Mouse (Mus musculus): ENCODE results near the gene Klkb1. TPM values are rescaled to one million over a fixed set of nuclear protein-coding genes. Genes with fewer than 3 reads are reported as not detected.
"Not testable (repeated sequence)": the region's sequence is repeated elsewhere in the genome, so short reads cannot be mapped to it uniquely, and the experiment has no call there.

Gene Klkb1
- polyA plus RNA-seq, 1 experiment from 2014 or later = not detected

DNA sequence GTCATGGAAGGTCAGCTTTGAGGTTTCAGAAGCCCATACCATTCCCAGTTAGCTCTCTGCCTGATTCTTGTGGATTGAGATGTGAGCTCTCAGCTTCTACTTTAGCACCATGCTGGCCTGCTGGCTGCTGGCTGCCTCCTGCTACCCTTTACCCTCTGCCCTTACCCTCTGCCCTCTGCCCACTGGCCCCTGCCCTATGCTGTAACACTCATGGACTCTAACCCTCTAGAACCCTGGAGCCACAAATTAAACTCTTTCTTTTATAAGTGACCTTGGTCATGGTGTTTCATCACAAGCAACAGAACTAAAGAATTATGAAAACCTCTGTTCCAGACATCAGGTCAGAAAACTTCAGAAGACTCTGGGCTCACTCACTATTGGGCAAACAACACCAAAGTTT, 32.4 kb upstream of the Klkb1 start:
- not testable (repeated sequence) for H3K9me3 ChIP-seq (replicated peaks; ENCODE audit: control insufficient read depth, low read length); H3K4me2 ChIP-seq (ENCODE audit: low read depth, low read length); H3K9ac ChIP-seq (replicated peaks; ENCODE audit: low read length); H3K27ac ChIP-seq (replicated peaks; ENCODE audit: low read depth, low read length); DNase-seq (ENCODE audit: low spot score); H3K4me3 ChIP-seq (ENCODE audit: low read depth, low read length); H3K4me1 ChIP-seq (ENCODE audit: control insufficient read depth, insufficient read depth, low read length); H3K27me3 ChIP-seq (ENCODE audit: control insufficient read depth, insufficient read depth, low read length); H3K36me3 ChIP-seq (replicated peaks; ENCODE audit: control insufficient read depth, insufficient read depth, low read depth, low read length); ATAC-seq (replicated peaks; ENCODE audit: insufficient number of reproducible peaks, low FRiP score, low TSS enrichment, low read depth)

DNA sequence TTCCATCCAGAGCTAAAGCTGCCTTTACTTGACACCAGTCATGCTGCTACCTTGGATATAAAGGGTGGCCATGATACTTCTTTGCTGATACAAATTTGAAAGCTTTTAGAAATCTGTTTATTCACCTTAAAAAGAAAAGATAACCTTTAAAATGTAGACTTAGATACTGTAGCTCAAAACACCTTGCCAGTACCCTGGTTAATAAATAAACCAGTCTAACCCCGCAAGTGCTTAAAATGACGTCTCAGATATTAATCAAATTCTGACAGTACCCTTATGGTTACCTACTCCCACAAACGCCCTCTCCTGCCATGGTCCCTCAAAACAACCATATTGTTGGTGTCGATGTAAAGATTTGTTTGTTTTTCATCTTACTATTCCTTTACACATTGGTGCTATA, 29.5 kb upstream of the Klkb1 start:
- no peak overlapping the region for H3K27ac ChIP-seq (replicated peaks; ENCODE audit: low read depth, low read length)
- no peaks in the 10 kb centered on the region for H3K4me1 ChIP-seq (ENCODE audit: control insufficient read depth, insufficient read depth, low read length)
- no peak for ATAC-seq (replicated peaks; ENCODE audit: insufficient number of reproducible peaks, low FRiP score, low TSS enrichment, low read depth)
- no peak overlapping the region for H3K4me3 ChIP-seq (ENCODE audit: low read depth, low read length)
- no peaks in the 10 kb centered on the region for H3K9me3 ChIP-seq (replicated peaks; ENCODE audit: control insufficient read depth, low read length)
- H3K36me3 ChIP-seq (replicated peaks; ENCODE audit: control insufficient read depth, insufficient read depth, low read depth, low read length) = no peaks in the 10 kb centered on the region
- WGBS = 90% methylated on average over 4 of the region's 4 CpGs
- H3K4me2 ChIP-seq (ENCODE audit: low read depth, low read length) = no peak overlapping the region
- H3K27me3 ChIP-seq (ENCODE audit: control insufficient read depth, insufficient read depth, low read length) = no peaks in the 10 kb centered on the region
- H3K9ac ChIP-seq (replicated peaks; ENCODE audit: low read length) = no peak overlapping the region
- no peak for DNase-seq (ENCODE audit: low spot score)

DNA sequence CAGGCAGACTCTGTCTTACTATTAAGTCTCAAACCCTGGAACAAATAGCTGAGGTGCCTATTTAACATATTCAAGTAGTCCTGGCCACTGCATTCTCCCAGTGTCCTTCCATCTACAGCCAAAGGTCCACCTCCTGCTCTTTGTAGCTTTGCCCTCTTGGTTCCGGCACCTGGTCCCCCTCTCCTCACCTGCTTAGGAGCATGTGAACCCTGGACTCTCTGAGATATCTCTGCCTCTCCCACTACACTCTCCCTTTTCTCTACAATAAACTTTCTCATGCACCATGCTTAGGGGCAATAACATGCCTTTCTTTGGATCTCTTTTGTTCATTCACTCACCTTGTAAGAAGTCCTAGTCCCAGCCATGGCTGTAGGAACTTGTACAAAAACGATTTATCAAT, 26.7 kb upstream of the Klkb1 start:
- H3K27me3 ChIP-seq (ENCODE audit: control insufficient read depth, insufficient read depth, low read length) = no peaks in the 10 kb centered on the region
- DNase-seq (ENCODE audit: low spot score) = no peak
- 78% methylated on average over 2 of the region's 2 CpGs for WGBS
- no peaks in the 10 kb centered on the region for H3K4me1 ChIP-seq (ENCODE audit: control insufficient read depth, insufficient read depth, low read length)
- no peak overlapping the region for H3K9ac ChIP-seq (replicated peaks; ENCODE audit: low read length)
- no peak for ATAC-seq (replicated peaks; ENCODE audit: insufficient number of reproducible peaks, low FRiP score, low TSS enrichment, low read depth)
- H3K27ac ChIP-seq (replicated peaks; ENCODE audit: low read depth, low read length) = no peak overlapping the region
- H3K9me3 ChIP-seq (replicated peaks; ENCODE audit: control insufficient read depth, low read length) = no peaks in the 10 kb centered on the region
- no peak overlapping the region for H3K4me3 ChIP-seq (ENCODE audit: low read depth, low read length)
- H3K4me2 ChIP-seq (ENCODE audit: low read depth, low read length) = no peak overlapping the region
- no peaks in the 10 kb centered on the region for H3K36me3 ChIP-seq (replicated peaks; ENCODE audit: control insufficient read depth, insufficient read depth, low read depth, low read length)

DNA sequence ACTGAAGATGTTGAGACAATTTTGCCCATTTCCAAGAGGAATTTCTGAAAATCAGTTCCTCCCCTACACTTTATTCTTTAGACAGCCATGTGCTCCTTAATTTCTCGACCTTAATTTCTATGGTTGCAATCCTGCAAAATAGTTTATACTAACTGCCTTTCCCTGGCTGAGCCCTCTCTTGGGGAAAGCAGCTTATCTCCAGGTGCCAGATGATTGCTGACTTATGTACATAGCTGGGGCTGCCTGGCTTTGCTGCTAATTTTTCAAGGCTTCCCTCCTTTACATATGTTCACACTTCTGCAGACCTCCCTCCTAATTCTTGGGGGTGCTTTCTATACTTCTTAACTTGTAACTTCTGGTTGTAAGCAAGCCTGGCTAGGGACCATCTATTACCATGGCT, 26.3 kb upstream of the Klkb1 start:
- DNase-seq (ENCODE audit: low spot score) (no peak), ATAC-seq (replicated peaks; ENCODE audit: insufficient number of reproducible peaks, low FRiP score, low TSS enrichment, low read depth) (no peak)
- no peak overlapping the region for H3K4me2 ChIP-seq (ENCODE audit: low read depth, low read length)
- no peaks in the 10 kb centered on the region for H3K27me3 ChIP-seq (ENCODE audit: control insufficient read depth, insufficient read depth, low read length)
- no peak overlapping the region for H3K9ac ChIP-seq (replicated peaks; ENCODE audit: low read length)
- 71% methylated on average over 1 of the region's 1 CpGs for WGBS
- H3K36me3 ChIP-seq (replicated peaks; ENCODE audit: control insufficient read depth, insufficient read depth, low read depth, low read length) = no peaks in the 10 kb centered on the region
- H3K27ac ChIP-seq (replicated peaks; ENCODE audit: low read depth, low read length) = no peak overlapping the region
- no peaks in the 10 kb centered on the region for H3K9me3 ChIP-seq (replicated peaks; ENCODE audit: control insufficient read depth, low read length)
- H3K4me1 ChIP-seq (ENCODE audit: control insufficient read depth, insufficient read depth, low read length) = no peaks in the 10 kb centered on the region
- H3K4me3 ChIP-seq (ENCODE audit: low read depth, low read length) = no peak overlapping the region

DNA sequence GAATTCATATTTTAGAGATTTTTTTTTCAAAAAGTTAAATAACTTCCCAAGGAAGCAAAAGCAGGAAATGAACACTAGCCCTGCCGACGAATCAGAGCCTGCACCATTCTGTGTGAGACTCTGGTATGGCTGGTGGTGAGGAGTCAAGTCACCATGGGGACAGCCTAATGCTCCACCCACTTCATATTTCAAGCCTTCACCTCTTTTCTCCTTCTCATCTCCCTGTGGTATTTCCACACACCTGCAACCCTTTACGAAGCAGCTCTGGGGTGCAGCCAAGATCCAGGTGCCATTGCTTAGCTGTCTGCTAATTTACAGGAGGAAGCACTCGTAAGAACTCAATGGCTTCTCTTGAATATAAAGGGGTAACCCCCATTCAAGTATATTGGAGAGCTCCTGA, 16.3 kb upstream of the Klkb1 start:
- Histone ChIP-seq H3K27me3 (ENCODE audit: control insufficient read depth, insufficient read depth, low read length) (no peaks in the 10 kb centered on the region), H3K4me1 (ENCODE audit: control insufficient read depth, insufficient read depth, low read length) (no peaks in the 10 kb centered on the region), H3K4me3 (ENCODE audit: low read depth, low read length) (no peak overlapping the region), H3K9ac (replicated peaks; ENCODE audit: low read length) (no peak overlapping the region), H3K27ac (replicated peaks; ENCODE audit: low read depth, low read length) (no peak overlapping the region), H3K36me3 (replicated peaks; ENCODE audit: control insufficient read depth, insufficient read depth, low read depth, low read length) (no peaks in the 10 kb centered on the region), H3K9me3 (replicated peaks; ENCODE audit: control insufficient read depth, low read length) (no peaks in the 10 kb centered on the region), H3K4me2 (ENCODE audit: low read depth, low read length) (no peak overlapping the region)
- ATAC-seq (replicated peaks; ENCODE audit: insufficient number of reproducible peaks, low FRiP score, low TSS enrichment, low read depth) (no peak), DNase-seq (ENCODE audit: low spot score) (no peak)
- 81% methylated on average over 4 of the region's 4 CpGs for WGBS

DNA sequence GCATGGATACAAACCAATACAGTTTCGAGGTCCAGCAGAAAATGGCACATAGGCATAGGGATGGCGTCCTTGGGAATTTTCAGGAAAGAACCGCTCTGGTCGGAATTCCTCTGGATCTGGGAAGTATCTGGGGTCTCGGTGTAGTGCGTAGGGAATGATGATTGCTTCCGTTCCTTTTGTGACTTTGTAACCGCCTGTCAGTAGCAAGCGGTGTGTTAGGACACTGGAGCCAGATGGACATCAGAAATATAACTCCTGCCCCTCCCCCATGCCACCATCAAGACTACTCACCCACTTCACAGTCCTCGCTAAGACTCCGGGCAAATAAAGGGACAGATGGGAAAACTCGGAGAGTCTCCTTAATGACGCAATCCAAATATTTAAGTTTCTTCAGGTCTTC, 13.7 kb upstream of the Klkb1 start, which contains the start of gene Gm45753:
Gene Gm45753, minus strand, starts transcription at position 101 of the 400 bp plus-strand sequence.
- Histone ChIP-seq H3K4me2 (ENCODE audit: low read depth, low read length) (no peak within 1 kb of the TSS), H3K9me3 (replicated peaks; ENCODE audit: control insufficient read depth, low read length) (no peaks in the 10 kb centered on the region), H3K36me3 (replicated peaks; ENCODE audit: control insufficient read depth, insufficient read depth, low read depth, low read length) (no peaks in the 10 kb centered on the region), H3K4me3 (ENCODE audit: low read depth, low read length) (no peak within 1 kb of the TSS), H3K4me1 (ENCODE audit: control insufficient read depth, insufficient read depth, low read length) (no peaks in the 10 kb centered on the region), H3K27me3 (ENCODE audit: control insufficient read depth, insufficient read depth, low read length) (no peaks in the 10 kb centered on the region), H3K9ac (replicated peaks; ENCODE audit: low read length) (no peak within 1 kb of the TSS), H3K27ac (replicated peaks; ENCODE audit: low read depth, low read length) (no peak within 1 kb of the TSS)
- no peak for ATAC-seq (replicated peaks; ENCODE audit: insufficient number of reproducible peaks, low FRiP score, low TSS enrichment, low read depth)
- WGBS = 88% methylated on average over 13 of the region's 13 CpGs
- DNase-seq (ENCODE audit: low spot score) = no peak

GRCm38 (mm10) chr8:45305479-45305878, 10.8 kb upstream of the Klkb1 start:
- no peak overlapping the region for H3K9ac ChIP-seq (replicated peaks; ENCODE audit: low read length)
- no peaks in the 10 kb centered on the region for H3K36me3 ChIP-seq (replicated peaks; ENCODE audit: control insufficient read depth, insufficient read depth, low read depth, low read length)
- H3K4me2 ChIP-seq (ENCODE audit: low read depth, low read length) = no peak overlapping the region
- H3K27me3 ChIP-seq (ENCODE audit: control insufficient read depth, insufficient read depth, low read length) = no peaks in the 10 kb centered on the region
- DNase-seq (ENCODE audit: low spot score) = no peak
- no peak overlapping the region for H3K4me3 ChIP-seq (ENCODE audit: low read depth, low read length)
- WGBS = 92% methylated on average over 1 of the region's 1 CpGs
- ATAC-seq (replicated peaks; ENCODE audit: insufficient number of reproducible peaks, low FRiP score, low TSS enrichment, low read depth) = no peak
- no peak overlapping the region for H3K27ac ChIP-seq (replicated peaks; ENCODE audit: low read depth, low read length)
- no peaks in the 10 kb centered on the region for H3K4me1 ChIP-seq (ENCODE audit: control insufficient read depth, insufficient read depth, low read length)
- H3K9me3 ChIP-seq (replicated peaks; ENCODE audit: control insufficient read depth, low read length) = no peaks in the 10 kb centered on the region

- H3K27me3 ChIP-seq (ENCODE audit: control insufficient read depth, insufficient read depth, low read length) = no peaks in the 10 kb centered on the region
- DNase-seq (ENCODE audit: low spot score) (no peak), ATAC-seq (replicated peaks; ENCODE audit: insufficient number of reproducible peaks, low FRiP score, low TSS enrichment, low read depth) (no peak)
- no peak overlapping the region for H3K4me3 ChIP-seq (ENCODE audit: low read depth, low read length)
- 91% methylated on average over 3 of the region's 3 CpGs for WGBS
- no peaks in the 10 kb centered on the region for H3K4me1 ChIP-seq (ENCODE audit: control insufficient read depth, insufficient read depth, low read length)
- H3K4me2 ChIP-seq (ENCODE audit: low read depth, low read length) = no peak overlapping the region
- H3K9me3 ChIP-seq (replicated peaks; ENCODE audit: control insufficient read depth, low read length) = no peaks in the 10 kb centered on the region
- no peaks in the 10 kb centered on the region for H3K36me3 ChIP-seq (replicated peaks; ENCODE audit: control insufficient read depth, insufficient read depth, low read depth, low read length)
- no peak overlapping the region for H3K9ac ChIP-seq (replicated peaks; ENCODE audit: low read length)
- H3K27ac ChIP-seq (replicated peaks; ENCODE audit: low read depth, low read length) = no peak overlapping the region
Observed at GRCm38 (mm10) chr8:45304354-45304753, 9.7 kb upstream of the Klkb1 start.

Data from embryonic facial prominence, embryonic 11.5 days (tissue).